Mouse (Mus musculus) testis, postnatal 14 days (tissue): ENCODE data around the gene March9.

Experiments
- DNase-seq: peaks from one replicate; pipeline ENCODE4 v3.0.0; 2021; ENCODE audit warnings: low spot score

The March9 gene

GRCm38 (mm10) chr10:127033301-127033741, 26.7 kb downstream of the March9 start:
- DNase-seq = no peak

- DNase-seq = peak; percentile 88
Observed at GRCm38 (mm10) chr10:127030336-127031296, 29.4 kb downstream of the March9 start, which contains the start of gene Tsfm. Tsfm (minus strand) TSS chr10:127030840.

GRCm38 (mm10) chr10:127018422-127018821, 41.6 kb downstream of the March9 start:
- DNase-seq = no peak

DNA sequence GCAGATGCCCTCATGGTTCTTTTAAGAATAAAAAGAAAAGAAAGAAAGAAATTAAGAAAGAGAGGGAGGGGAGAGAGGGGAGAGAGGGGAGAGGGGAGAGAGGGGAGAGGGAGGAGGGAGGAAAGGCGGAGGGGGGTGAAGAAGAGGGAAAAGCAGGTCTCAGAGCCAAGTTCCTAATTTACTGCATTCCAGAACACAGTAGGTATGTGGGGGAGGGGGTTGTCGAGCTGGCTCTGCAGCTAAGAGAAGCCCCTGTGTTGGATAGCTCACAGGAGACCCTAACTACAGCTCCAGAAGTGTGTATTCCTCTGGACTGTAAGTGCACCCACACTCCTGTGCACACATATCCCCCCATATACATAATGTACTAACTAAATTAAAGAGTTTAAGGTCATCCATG, 42.9 kb downstream of the March9 start:
- DNase-seq = no peak

DNA sequence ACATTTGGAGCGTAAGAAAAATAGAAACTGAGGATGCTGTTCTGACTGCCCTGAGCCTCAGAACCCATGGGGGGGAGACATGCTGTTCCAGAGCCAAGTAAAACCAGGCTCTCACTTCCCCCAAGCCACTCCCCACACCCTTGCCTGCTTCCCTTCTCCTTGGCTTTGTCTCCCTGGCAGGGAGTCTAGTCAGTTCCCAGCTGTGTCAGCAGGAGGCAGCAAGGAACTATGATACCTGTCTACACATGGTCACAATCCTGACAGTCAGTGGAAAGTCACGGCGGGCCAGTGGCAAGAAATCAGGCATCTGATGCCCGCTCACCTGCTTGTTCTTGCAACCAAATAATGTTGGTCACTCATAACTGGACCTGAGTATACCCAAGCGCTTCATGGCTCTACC, 43.5 kb downstream of the March9 start:
- no peak for DNase-seq
